Mouse (Mus musculus) layer of hippocampus, postnatal 36 days (tissue): ENCODE results near the gene Ocrl. TPM values are rescaled to one million over a fixed set of nuclear protein-coding genes. Genes with fewer than 3 reads are reported as not detected.
A peak's percentile ranks its signal among the peaks of the same experiment; 100 is the strongest.

ENCODE experiments used
- DNase-seq, 2 experiments: peaks; one replicate each; pipeline ENCODE4 v3.0.0; 2022
- total RNA-seq, 2 experiments: library from RNA; stranded (reverse); gene quantifications; 2 replicates each; pipeline ENCODE4 v1.2.3; 2021

Gene Ocrl
- total RNA-seq, 2 experiments from 2014 or later = 52.4 to 57.6 TPM

DNA sequence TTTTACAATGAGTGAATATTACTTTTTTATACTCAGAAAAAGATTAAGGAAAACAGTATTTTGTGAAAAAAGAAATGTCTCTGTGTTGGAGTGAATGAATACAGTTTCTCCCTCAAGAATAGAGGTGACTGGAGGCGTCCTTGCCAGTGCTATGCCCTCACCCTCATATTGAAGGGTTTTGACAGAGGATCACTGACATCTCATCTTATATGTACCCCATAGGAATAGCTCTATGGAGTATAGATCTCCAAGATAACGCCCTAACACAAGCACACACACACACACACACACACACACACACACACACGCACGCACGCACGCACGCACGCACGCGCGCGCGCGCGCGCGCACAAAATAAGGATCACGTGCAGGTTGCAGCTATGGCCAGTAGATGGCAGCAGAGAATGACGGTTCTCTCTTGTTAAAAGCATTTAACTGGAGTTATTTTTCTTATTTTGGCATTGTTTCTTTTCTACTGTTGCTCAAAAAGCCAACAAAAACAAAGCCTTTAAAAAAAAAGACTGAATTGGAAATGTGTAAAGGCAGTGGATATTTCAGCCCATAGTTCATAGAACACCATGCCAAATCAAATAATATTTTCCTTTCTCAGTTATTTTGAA is 72.9 kb downstream of the Ocrl start:
- DNase-seq = peak; percentile 23 to 59

DNA sequence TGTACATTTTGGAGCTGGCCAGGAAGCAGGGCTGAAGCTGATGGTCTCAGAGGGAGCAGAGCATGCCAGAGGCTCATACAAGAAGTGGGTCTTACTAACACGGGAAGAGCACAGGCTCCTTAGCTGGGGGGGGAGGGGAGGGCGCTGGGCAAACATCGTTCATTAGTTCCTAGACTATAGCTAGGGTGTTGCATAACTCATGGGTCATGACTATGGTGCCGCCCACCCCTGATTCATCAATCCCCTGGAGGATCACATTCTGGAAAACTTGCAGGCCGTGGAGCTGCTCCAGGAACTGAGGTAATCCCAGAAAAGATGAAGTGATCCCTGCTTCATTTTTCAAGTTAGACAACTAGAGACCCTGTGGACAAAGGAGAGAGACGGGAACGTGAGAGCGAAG is 75.8 kb downstream of the Ocrl start:
- no peak for DNase-seq

DNA sequence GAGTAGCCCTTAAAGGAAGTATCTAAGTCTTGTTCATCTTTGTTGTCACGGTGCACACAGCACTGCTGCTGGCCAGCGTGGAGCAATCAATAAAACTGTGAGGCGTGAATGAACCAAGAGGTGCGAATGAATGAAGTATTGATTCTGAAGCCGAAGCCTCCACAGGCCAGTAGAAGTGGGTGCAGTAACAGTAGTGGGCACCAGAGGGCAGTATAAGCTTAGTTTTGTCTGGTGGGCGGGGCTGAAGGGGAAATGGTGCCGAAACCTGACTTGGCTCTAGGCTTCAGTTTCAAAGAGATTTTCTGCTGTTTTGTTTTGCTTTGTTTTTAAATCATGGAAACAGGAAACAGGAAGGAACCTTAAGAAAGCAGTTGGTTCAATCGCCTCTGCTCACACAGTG is 80.4 kb downstream of the Ocrl start:
- DNase-seq = peak; percentile 51 to 77

DNA sequence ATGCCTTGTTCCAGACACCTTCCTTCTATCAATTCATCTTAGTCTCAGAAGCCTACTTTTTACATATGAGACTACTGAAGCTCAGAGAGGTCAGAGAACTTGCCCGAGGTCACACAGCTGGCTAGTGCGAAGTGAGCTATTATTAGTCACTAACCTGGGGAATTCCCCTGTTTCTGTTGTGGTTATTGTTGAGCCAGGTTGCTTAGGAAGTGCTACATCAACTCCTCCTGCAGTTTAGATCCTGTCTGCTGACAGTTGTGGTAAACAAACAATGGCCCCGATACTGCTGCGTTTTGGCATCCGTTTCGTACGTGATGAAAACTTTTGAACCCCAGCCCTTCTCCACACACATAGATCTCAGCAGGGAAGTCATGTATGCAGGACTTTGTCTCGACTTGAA is 86.2 kb downstream of the Ocrl start:
- no peak for DNase-seq

DNA sequence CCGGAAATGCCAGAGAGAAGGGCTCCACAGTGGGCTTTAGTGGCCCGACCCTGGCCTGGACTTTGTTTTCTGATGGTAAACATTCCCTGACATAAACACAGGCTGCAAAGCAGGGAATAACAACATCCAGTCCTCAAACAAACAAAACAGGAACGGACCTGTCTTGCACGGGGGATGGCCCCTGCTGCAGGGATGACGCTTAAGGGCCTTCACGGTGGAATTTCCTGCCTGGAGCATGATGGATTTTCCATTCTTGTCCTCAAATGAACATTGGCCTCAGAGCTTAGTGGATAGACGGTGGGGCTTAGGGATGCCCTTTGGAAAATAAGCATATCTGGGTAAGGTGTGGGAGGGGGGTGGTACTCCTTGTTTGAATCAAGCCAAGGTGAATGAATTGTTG is 89.0 kb downstream of the Ocrl start:
- DNase-seq = no peak

DNA sequence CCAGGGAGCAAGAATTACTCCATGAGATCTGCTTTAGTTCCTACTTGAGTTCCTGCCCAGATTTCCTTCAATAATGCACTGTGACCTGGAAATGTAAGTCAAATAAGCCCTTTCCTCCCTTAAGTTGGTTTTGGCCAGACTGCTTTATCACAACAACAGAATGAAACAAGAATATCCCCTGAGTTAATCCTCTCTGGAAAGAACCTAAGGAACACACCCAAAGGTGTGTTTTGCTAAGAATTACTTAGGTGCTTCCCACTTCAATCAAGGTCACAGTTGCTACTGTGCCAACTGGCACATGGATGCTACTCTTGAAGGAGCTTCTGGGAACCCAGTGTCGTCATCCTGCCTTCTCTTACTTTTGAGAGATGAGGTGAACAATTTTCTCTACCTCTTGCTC is 92.6 kb downstream of the Ocrl start:
- DNase-seq = no peak

DNA sequence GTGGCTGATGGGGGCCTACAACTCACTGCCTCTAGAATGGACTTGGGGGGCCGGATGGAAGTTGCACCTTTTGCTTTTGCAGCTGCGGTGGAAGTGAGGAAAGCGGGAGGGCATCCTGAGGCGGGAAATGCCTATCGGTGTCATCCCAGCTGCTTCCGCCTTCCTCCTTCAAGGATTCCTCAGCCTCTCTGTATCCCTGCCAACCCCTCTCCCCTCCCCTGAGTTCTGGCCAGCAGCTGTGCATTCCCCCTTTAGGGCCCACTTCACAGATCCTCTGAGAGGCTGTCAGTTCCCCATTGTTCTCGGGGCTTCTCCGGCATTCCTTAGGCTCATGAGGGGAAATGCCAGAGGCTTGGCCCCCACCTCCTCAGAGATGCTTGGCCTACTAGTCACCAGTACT is 93.9 kb downstream of the Ocrl start:
- no peak for DNase-seq

DNA sequence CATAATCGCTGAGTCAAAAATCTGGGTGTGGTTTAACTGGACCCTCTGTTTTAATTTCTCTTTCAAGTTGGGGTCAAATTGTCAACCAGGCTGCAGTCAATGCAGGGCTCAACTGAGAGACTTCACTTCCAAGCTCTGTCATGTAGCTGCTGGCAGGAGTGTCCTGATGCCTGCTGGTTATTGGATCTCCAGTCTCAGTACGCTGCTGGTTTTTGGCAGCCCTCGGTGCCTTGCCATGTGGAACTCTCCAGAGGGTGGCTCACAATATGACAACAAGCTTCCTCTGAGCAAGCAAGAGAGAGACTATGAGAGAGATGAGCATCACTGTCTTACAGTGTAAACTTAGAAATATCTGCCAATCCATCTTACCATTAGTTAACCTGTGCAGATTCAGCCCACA is 99.5 kb downstream of the Ocrl start:
- DNase-seq = no peak

Other genes with a start within 250 kb of the Ocrl start
- gene Smarca1, start 19.4 kb upstream of the Ocrl start, total RNA-seq = 10 to 100 TPM; 36.6 to 38.0 TPM
- 10 to 100 TPM; 14.0 to 18.7 TPM for gene Apln, start 122.5 kb downstream of the Ocrl start, total RNA-seq
- 1 to 10 TPM in 1 of 2 experiments, under 1 TPM in 1; 0.35 to 1.4 TPM for gene Xpnpep2, start 196.3 kb downstream of the Ocrl start, total RNA-seq
- 1 to 10 TPM; 1.5 TPM for gene Sash3, start 234.0 kb downstream of the Ocrl start, total RNA-seq